Mouse (Mus musculus) MEL (cell line): ENCODE data around the gene Fam107b. TPM values are rescaled to one million over a fixed set of nuclear protein-coding genes. Genes with fewer than 3 reads are reported as not detected.

Experiments used
- DNase-seq: peaks from one replicate; pipeline ENCODE4 v3.0.0; 2011; ENCODE audit warnings: low read depth, low spot score
- H3K27ac ChIP-seq: 2 replicates; pipeline ENCODE4 v1.5.1; 2012; ENCODE audit warnings: low read depth, mild to moderate bottlenecking, control low read depth, low read length, moderate library complexity; ENCODE audit not compliant: control insufficient read depth
- H3K27me3 ChIP-seq, 2 experiments: fragments of 150-350 bp in 1 of 2; sonication (generic) in 1 of 2; 2 replicates each; pipeline ENCODE4 v1.6.1; 2012; ENCODE audit warnings: low read length in 2 of 2, mild to moderate bottlenecking in 2 of 2, improper control_type of control experiment in 1 of 2, moderate library complexity in 1 of 2; ENCODE audit not compliant: insufficient read depth in 2 of 2, control insufficient read depth in 1 of 2
- H3K36me3 ChIP-seq, 2 experiments: 2 replicates each; pipeline ENCODE4 v1.6.1; 2012 to 2014; ENCODE audit warnings: low read length in 2 of 2, improper control_type of control experiment in 1 of 2, inconsistent platforms in 1 of 2, mild to moderate bottlenecking in 1 of 2; ENCODE audit not compliant: insufficient read depth in 2 of 2, control insufficient read depth in 1 of 2
- H3K4me1 ChIP-seq, 2 experiments: fragments of 150-350 bp in 1 of 2; sonication (generic) in 1 of 2; 2 replicates each; pipeline ENCODE4 v1.6.1; 2012; ENCODE audit warnings: low read length in 2 of 2, improper control_type of control experiment in 1 of 2, mild to moderate bottlenecking in 1 of 2; ENCODE audit not compliant: insufficient read depth in 2 of 2, control insufficient read depth in 1 of 2
- H3K4me3 ChIP-seq, 2 experiments: fragments of 150-350 bp in 1 of 2; sonication (generic) in 1 of 2; 2 replicates each; pipeline ENCODE4 v1.5.1; 2012; ENCODE audit warnings: low read depth in 2 of 2, low read length in 2 of 2, mild to moderate bottlenecking in 2 of 2, moderate library complexity in 2 of 2, control low read depth in 1 of 2, improper control_type of control experiment in 1 of 2; ENCODE audit not compliant: control insufficient read depth in 1 of 2, insufficient read depth in 1 of 2
- H3K79me2 ChIP-seq: 2 replicates; pipeline ENCODE4 v1.6.1; 2012; ENCODE audit warnings: mild to moderate bottlenecking, low read length, moderate library complexity; ENCODE audit not compliant: control insufficient read depth, poor library complexity, insufficient read depth
- H3K9ac ChIP-seq: 2 replicates; pipeline ENCODE4 v1.6.1; 2012; ENCODE audit warnings: low read depth, mild to moderate bottlenecking, control low read depth, low read length, moderate library complexity; ENCODE audit not compliant: control insufficient read depth, poor library complexity, severe bottlenecking
- H3K9me3 ChIP-seq: fragments of 150-350 bp; sonication (generic); replicated peaks from 2 replicates; pipeline ENCODE4 v1.6.1; 2012; ENCODE audit warnings: mild to moderate bottlenecking, low read length, improper control_type of control experiment, moderate library complexity; ENCODE audit not compliant: insufficient read depth
- CTCF ChIP-seq, 3 experiments: IDR thresholded peaks in 2 of 3; conservative IDR thresholded peaks in 1 of 3; 2 replicates each; pipeline ENCODE4 v1.5.1; 2011 to 2012; ENCODE audit warnings: low read length in 3 of 3, low read depth in 2 of 3, mild to moderate bottlenecking in 2 of 3, improper control_type of control experiment in 1 of 3, inconsistent platforms in 1 of 3, mixed read lengths in 1 of 3, moderate library complexity in 1 of 3; ENCODE audit not compliant: control insufficient read depth in 1 of 3, insufficient read depth in 1 of 3, poor library complexity in 1 of 3, severe bottlenecking in 1 of 3
- E2F4 ChIP-seq: IDR thresholded peaks from 2 replicates; pipeline ENCODE4 v1.6.1; 2011; ENCODE audit warnings: low read depth, low read length, improper control_type of control experiment, borderline replicate concordance
- ELF1 ChIP-seq: IDR thresholded peaks from 2 replicates; pipeline ENCODE4 v1.6.1; 2014; ENCODE audit warnings: low read depth, mild to moderate bottlenecking, inconsistent platforms, low read length, improper control_type of control experiment, moderate library complexity
- EP300 ChIP-seq, 2 experiments: IDR thresholded peaks; 2 replicates each; pipeline ENCODE4 v1.6.1; 2011; ENCODE audit warnings: improper control_type of control experiment in 2 of 2, low read length in 2 of 2, low read depth in 1 of 2, mild to moderate bottlenecking in 1 of 2
- ETS1 ChIP-seq: IDR thresholded peaks from 2 replicates; pipeline ENCODE4 v1.6.1; 2012; ENCODE audit warnings: low read depth, mild to moderate bottlenecking, inconsistent platforms, low read length, improper control_type of control experiment, moderate library complexity
- GATA1 ChIP-seq: IDR thresholded peaks from 2 replicates; pipeline ENCODE4 v1.6.1; 2011; ENCODE audit warnings: low read depth, low read length, improper control_type of control experiment
- JUND ChIP-seq: IDR thresholded peaks from 2 replicates; pipeline ENCODE4 v1.6.1; 2011; ENCODE audit warnings: low read depth, mild to moderate bottlenecking, improper control_type of control experiment, low read length
- MAX ChIP-seq: IDR thresholded peaks from 2 replicates; pipeline ENCODE4 v1.6.1; 2011; ENCODE audit warnings: low read length, improper control_type of control experiment
- MYB ChIP-seq: IDR thresholded peaks from 2 replicates; pipeline ENCODE4 v1.6.1; 2011; ENCODE audit warnings: mild to moderate bottlenecking, low read depth, low read length, improper control_type of control experiment
- MYC ChIP-seq: IDR thresholded peaks from 2 replicates; pipeline ENCODE4 v1.6.1; 2011; ENCODE audit warnings: low read depth, mild to moderate bottlenecking, low read length, improper control_type of control experiment, moderate library complexity
- NELFE ChIP-seq: IDR thresholded peaks from 2 replicates; pipeline ENCODE4 v1.6.1; 2011; ENCODE audit warnings: low read depth, low read length, improper control_type of control experiment
- POLR2A ChIP-seq, 2 experiments: IDR thresholded peaks; 2 replicates each; pipeline ENCODE4 v1.6.1; 2011 to 2012; ENCODE audit warnings: low read length in 2 of 2, mild to moderate bottlenecking in 2 of 2, control low read depth in 1 of 2, improper control_type of control experiment in 1 of 2, low read depth in 1 of 2, moderate library complexity in 1 of 2; ENCODE audit not compliant: control insufficient read depth in 1 of 2, insufficient read depth in 1 of 2, poor library complexity in 1 of 2
- POLR2AphosphoS5 ChIP-seq: IDR thresholded peaks from 2 replicates; pipeline ENCODE4 v1.6.1; 2012; ENCODE audit warnings: low read depth, borderline replicate concordance, mild to moderate bottlenecking, inconsistent platforms, low read length, moderate library complexity, mixed read lengths
- SIN3A ChIP-seq: IDR thresholded peaks from 2 replicates; pipeline ENCODE4 v1.6.1; 2012; ENCODE audit warnings: low read length, improper control_type of control experiment, inconsistent platforms
- TAL1 ChIP-seq: IDR thresholded peaks from 2 replicates; pipeline ENCODE4 v1.6.1; 2012; ENCODE audit warnings: mild to moderate bottlenecking, inconsistent platforms, low read length, moderate library complexity, mixed read lengths
- TCF12 ChIP-seq: IDR thresholded peaks from 2 replicates; pipeline ENCODE4 v1.6.1; 2014; ENCODE audit warnings: low read depth, mild to moderate bottlenecking, inconsistent platforms, low read length, improper control_type of control experiment, moderate library complexity
- USF2 ChIP-seq, 2 experiments: IDR thresholded peaks; 2 replicates each; pipeline ENCODE4 v1.6.1; 2011 to 2012; ENCODE audit warnings: improper control_type of control experiment in 2 of 2, low read length in 2 of 2, borderline replicate concordance in 1 of 2, inconsistent platforms in 1 of 2, low read depth in 1 of 2, mild to moderate bottlenecking in 1 of 2; ENCODE audit not compliant: insufficient read depth in 1 of 2
- polyA plus RNA-seq, 2 experiments: library from polyadenylated mRNA; stranded (reverse) in 1 of 2; unstranded in 1 of 2; fragments of >175 nt in 1 of 2; fragments of >200 nt in 1 of 2; gene quantifications; 2 replicates each; pipeline versions ENCODE4 v1.2.1 to v1.2.4; 2012; ENCODE audit warnings: low replicate concordance in 2 of 2, low read depth in 1 of 2; ENCODE audit not compliant: insufficient read length in 2 of 2, insufficient read depth in 1 of 2, missing spikeins in 1 of 2
- total RNA-seq: library from RNA; depleted of rRNA; stranded (reverse); fragments of 300-350 nt; gene quantifications from 2 replicates; pipeline ENCODE4 v1.2.3, GENCODE M21; 2012

Gene Fam107b
- total and polyA plus RNA-seq, 3 experiments = 10.0 to 15.5 TPM; not detected in 1

DNA sequence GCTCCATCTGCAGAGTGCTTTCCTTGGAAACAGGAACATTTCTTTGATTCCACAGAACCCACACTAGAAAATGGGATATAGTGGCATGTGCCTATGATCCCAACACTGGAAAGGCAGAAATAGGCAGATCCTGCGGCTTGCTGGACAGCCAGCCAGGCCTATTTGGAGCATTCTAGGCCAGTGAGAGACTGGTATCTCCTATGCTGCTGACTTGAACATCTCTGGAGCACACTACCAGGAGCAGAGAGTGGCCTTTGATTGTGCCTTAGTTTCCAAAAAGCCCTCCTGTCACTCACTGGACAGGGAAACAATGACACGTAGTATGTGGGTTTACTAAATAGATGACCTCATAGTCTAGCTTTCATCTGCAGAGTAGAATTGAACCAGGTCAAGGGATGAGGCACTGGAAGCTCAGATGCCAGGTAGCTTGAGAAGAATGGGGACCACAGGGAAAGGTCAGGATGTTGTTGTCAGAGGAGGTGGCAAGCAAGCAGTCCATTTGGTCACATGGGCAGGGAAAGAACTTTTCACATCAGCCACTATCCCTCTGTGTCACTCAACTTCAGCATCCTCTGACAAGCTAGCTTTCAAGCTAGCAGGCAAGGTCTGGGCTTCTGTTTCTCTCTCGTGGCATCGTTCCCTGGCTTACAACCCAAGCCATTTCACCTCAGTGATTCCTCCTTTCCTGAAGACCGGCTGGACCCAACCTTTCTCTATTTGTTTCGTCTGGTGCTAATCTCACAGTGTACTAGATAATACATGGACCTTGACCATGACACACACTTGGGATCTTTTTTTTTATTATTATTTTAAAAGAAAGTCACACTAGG, 20.0 kb downstream of the Fam107b start:
- Histone ChIP-seq H3K9ac (no peak overlapping the region), H3K27me3 (no peaks in the 10 kb centered on the region), H3K4me3 (no peak overlapping the region), H3K36me3 (peaks cover 0 to 11% of the 10 kb centered on the region in 2 experiments; a peak in 2 of 4 replicates), H3K79me2 (no peaks in the 10 kb centered on the region), H3K27ac (no peak overlapping the region), H3K4me1 (peaks cover 3 to 9% of the 10 kb centered on the region in 2 experiments; a peak in 3 of 4 replicates), H3K9me3 (no peaks in the 10 kb centered on the region)
- DNase-seq = no peak
- no peak for TF ChIP-seq SIN3A
- no peak for TF ChIP-seq CTCF (IDR thresholded peaks at IDR 0.05 in 2 of 3, conservative IDR thresholded peaks at IDR 0.05 in 1 of 3; ENCODE audit: control insufficient read depth in 1 of 3, insufficient read depth in 1 of 3, low read depth in 2 of 3, low read length in 3 of 3, poor library complexity in 1 of 3, severe bottlenecking in 1 of 3)
- no peak for TF ChIP-seq ELF1
- no peak for TF ChIP-seq POLR2AphosphoS5

DNA sequence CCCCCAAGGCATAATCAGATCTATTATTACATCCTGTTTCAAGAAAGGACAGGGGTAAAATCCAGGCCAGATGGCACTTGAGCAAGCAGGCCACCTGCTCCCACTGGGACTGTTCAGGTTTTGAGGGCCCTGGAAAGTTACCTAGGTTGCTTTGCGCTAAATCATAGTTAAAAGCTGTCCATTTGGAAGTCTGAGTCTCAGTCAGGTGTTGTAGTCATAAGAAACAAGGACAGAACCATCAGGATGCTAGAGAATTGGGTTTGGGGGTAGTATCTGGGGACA, 20.6 kb downstream of the Fam107b start:
- no peak for DNase-seq
- Histone ChIP-seq H3K36me3 (peaks cover 0 to 11% of the 10 kb centered on the region in 2 experiments; a peak in 2 of 4 replicates), H3K27ac (no peak overlapping the region), H3K9me3 (no peaks in the 10 kb centered on the region), H3K79me2 (no peaks in the 10 kb centered on the region), H3K27me3 (no peaks in the 10 kb centered on the region), H3K4me3 (no peak overlapping the region), H3K4me1 (peaks cover 3 to 10% of the 10 kb centered on the region in 2 experiments; a peak in 3 of 4 replicates), H3K9ac (no peak overlapping the region)
- TF ChIP-seq NELFE = no peak
- TF ChIP-seq MAX = no peak
- TF ChIP-seq CTCF (IDR thresholded peaks at IDR 0.05 in 2 of 3, conservative IDR thresholded peaks at IDR 0.05 in 1 of 3; ENCODE audit: control insufficient read depth in 1 of 3, insufficient read depth in 1 of 3, low read depth in 2 of 3, low read length in 3 of 3, poor library complexity in 1 of 3, severe bottlenecking in 1 of 3) = no peak
- no peak for TF ChIP-seq MYB
- TF ChIP-seq MYC = no peak
- TF ChIP-seq POLR2AphosphoS5 = no peak
- TF ChIP-seq E2F4 = no peak
- no peak for TF ChIP-seq JUND
- no peak for TF ChIP-seq ELF1

GRCm38 (mm10) chr2:3594663-3595318, 24.5 kb downstream of the Fam107b start:
- TF ChIP-seq USF2 (IDR thresholded peaks at IDR 0.05; ENCODE audit: borderline replicate concordance in 1 of 2, insufficient read depth in 1 of 2, low read depth in 1 of 2, low read length in 2 of 2) = no peak
- no peak for TF ChIP-seq POLR2A (IDR thresholded peaks at IDR 0.05; ENCODE audit: control insufficient read depth in 1 of 2, insufficient read depth in 1 of 2, low read depth in 1 of 2, low read length in 2 of 2, poor library complexity in 1 of 2)
- TF ChIP-seq ELF1 = no peak
- no peak for TF ChIP-seq CTCF (IDR thresholded peaks at IDR 0.05 in 2 of 3, conservative IDR thresholded peaks at IDR 0.05 in 1 of 3; ENCODE audit: control insufficient read depth in 1 of 3, insufficient read depth in 1 of 3, low read depth in 2 of 3, low read length in 3 of 3, poor library complexity in 1 of 3, severe bottlenecking in 1 of 3)
- 0 out of 2 replicates have a peak, but pooled peaks have one; percentile 18 for TF ChIP-seq MYC
- peak; percentile 64 to 85; a peak in 3 of 4 replicates for TF ChIP-seq EP300 (IDR thresholded peaks at IDR 0.05; ENCODE audit: low read depth in 1 of 2, low read length in 2 of 2)
- peak; percentile 60 for TF ChIP-seq GATA1
- peak; percentile 43 for TF ChIP-seq TAL1
- TF ChIP-seq TCF12 = 0 out of 2 replicates have a peak, but pooled peaks have one; percentile 32
- peak; percentile 41; the same call in 1 of the 2 replicates for TF ChIP-seq ETS1
- TF ChIP-seq, all 39 proteins: peak for 6
- Histone ChIP-seq H3K27me3 (no peaks in the 10 kb centered on the region), H3K4me1 (peaks cover 3 to 14% of the 10 kb centered on the region in 2 experiments; a peak in 3 of 4 replicates), H3K4me3 (no peak overlapping the region), H3K36me3 (peaks cover 0 to 13% of the 10 kb centered on the region in 2 experiments; a peak in 2 of 4 replicates), H3K9ac (no peak overlapping the region), H3K79me2 (no peaks in the 10 kb centered on the region), H3K9me3 (no peaks in the 10 kb centered on the region), H3K27ac (peak overlapping the region; percentile 33)
- peak; percentile 74 for DNase-seq
